Mouse (Mus musculus): ENCODE data around the gene Gm3336. TPM values are rescaled to one million over a fixed set of nuclear protein-coding genes. Genes with fewer than 3 reads are reported as not detected.

Gm3336 gene
- polyA plus RNA-seq, 1 experiment from 2014 or later, result not detected

DNA sequence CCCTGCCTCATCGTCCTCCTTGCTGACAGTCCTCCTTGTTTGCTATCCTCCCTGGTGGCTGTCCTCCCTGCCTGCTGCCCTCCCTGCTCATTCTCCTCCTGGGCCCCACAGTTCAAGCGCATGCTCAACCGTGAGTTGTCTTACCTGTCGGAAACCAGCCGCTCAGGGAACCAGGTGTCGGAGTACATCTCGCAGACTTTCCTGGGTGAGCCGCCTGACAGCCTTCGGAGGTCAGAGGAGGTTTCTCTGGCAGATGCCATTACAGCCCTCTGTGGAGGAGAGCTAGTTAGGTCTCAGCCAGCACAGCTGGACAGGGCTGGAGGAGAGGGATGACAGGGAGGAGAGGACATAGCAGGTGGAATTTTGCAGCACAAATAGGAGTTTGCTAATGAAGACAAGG, 28.3 kb downstream of the Gm3336 start:
- H3K9ac ChIP-seq (ENCODE audit: low read length), result no peak overlapping the region
- no peak for DNase-seq (ENCODE audit: low spot score)

GRCm38 (mm10) chr8:70747211-70747890, 29.0 kb downstream of the Gm3336 start:
- WGBS, result 85% methylated on average over 18 of the region's 18 CpGs
- no peak for ATAC-seq
- no peak for DNase-seq (ENCODE audit: low spot score)
- Histone ChIP-seq H3K9ac (ENCODE audit: low read length) (no peak overlapping the region), H3K4me3 (ENCODE audit: low read depth, low read length) (no peak overlapping the region), H3K9me3 (replicated peaks; ENCODE audit: control insufficient read depth, low read length) (no peaks in the 10 kb centered on the region), H3K27me3 (replicated peaks; ENCODE audit: control insufficient read depth, insufficient read depth, low read length) (peaks cover 42% of the 10 kb centered on the region), H3K4me2 (ENCODE audit: low read length) (no peak overlapping the region), H3K4me1 (ENCODE audit: control insufficient read depth, insufficient read depth, low read length) (peaks cover 3% of the 10 kb centered on the region; the same call in 1 of the 2 replicates), H3K27ac (ENCODE audit: low read depth, low read length) (no peak overlapping the region), H3K36me3 (ENCODE audit: control insufficient read depth, insufficient read depth, low read length) (no peaks in the 10 kb centered on the region)

More for the DNA sequence above, 28.3 kb downstream of the Gm3336 start:
- Histone ChIP-seq H3K4me3 (ENCODE audit: low read depth, low read length) (no peak overlapping the region), H3K4me1 (ENCODE audit: control insufficient read depth, insufficient read depth, low read length) (peaks cover 3% of the 10 kb centered on the region; the same call in 1 of the 2 replicates), H3K9me3 (replicated peaks; ENCODE audit: control insufficient read depth, low read length) (no peaks in the 10 kb centered on the region), H3K27ac (ENCODE audit: low read depth, low read length) (no peak overlapping the region), H3K4me2 (ENCODE audit: low read length) (no peak overlapping the region), H3K36me3 (ENCODE audit: control insufficient read depth, insufficient read depth, low read length) (no peaks in the 10 kb centered on the region), H3K27me3 (replicated peaks; ENCODE audit: control insufficient read depth, insufficient read depth, low read length) (peaks cover 48% of the 10 kb centered on the region)
- 78% methylated on average over 9 of the region's 9 CpGs for WGBS
- no peak for ATAC-seq

GRCm38 (mm10) chr8:70748246-70749096, 30.1 kb downstream of the Gm3336 start:
- H3K27me3 ChIP-seq (replicated peaks; ENCODE audit: control insufficient read depth, insufficient read depth, low read length), result peaks cover 30% of the 10 kb centered on the region
- 89% methylated on average over 23 of the region's 23 CpGs for WGBS

GRCm38 (mm10) chr8:70749097-70749674, 30.8 kb downstream of the Gm3336 start:
- WGBS, result 81% methylated on average over 19 of the region's 19 CpGs
- no peaks in the 10 kb centered on the region for H3K9me3 ChIP-seq (replicated peaks; ENCODE audit: control insufficient read depth, low read length)
- H3K36me3 ChIP-seq (ENCODE audit: control insufficient read depth, insufficient read depth, low read length), result no peaks in the 10 kb centered on the region
- no peak overlapping the region for H3K9ac ChIP-seq (ENCODE audit: low read length)
- peaks cover 23% of the 10 kb centered on the region for H3K27me3 ChIP-seq (replicated peaks; ENCODE audit: control insufficient read depth, insufficient read depth, low read length)
- no peak overlapping the region for H3K4me3 ChIP-seq (ENCODE audit: low read depth, low read length)
- H3K4me2 ChIP-seq (ENCODE audit: low read length), result no peak overlapping the region
- DNase-seq (ENCODE audit: low spot score), result no peak
- no peaks in the 10 kb centered on the region for H3K4me1 ChIP-seq (ENCODE audit: control insufficient read depth, insufficient read depth, low read length)
- H3K27ac ChIP-seq (ENCODE audit: low read depth, low read length), result no peak overlapping the region
- ATAC-seq, result no peak

More at GRCm38 (mm10) chr8:70748246-70749096, 30.1 kb downstream of the Gm3336 start:
- H3K4me3 ChIP-seq (ENCODE audit: low read depth, low read length), result no peak overlapping the region
- H3K9ac ChIP-seq (ENCODE audit: low read length), result no peak overlapping the region
- DNase-seq (ENCODE audit: low spot score) (no peak), ATAC-seq (no peak)
- H3K4me2 ChIP-seq (ENCODE audit: low read length), result no peak overlapping the region
- H3K27ac ChIP-seq (ENCODE audit: low read depth, low read length), result no peak overlapping the region
- no peaks in the 10 kb centered on the region for H3K9me3 ChIP-seq (replicated peaks; ENCODE audit: control insufficient read depth, low read length)
- H3K4me1 ChIP-seq (ENCODE audit: control insufficient read depth, insufficient read depth, low read length), result no peaks in the 10 kb centered on the region
- H3K36me3 ChIP-seq (ENCODE audit: control insufficient read depth, insufficient read depth, low read length), result no peaks in the 10 kb centered on the region

- H3K9me3 ChIP-seq (replicated peaks; ENCODE audit: control insufficient read depth, low read length), result no peaks in the 10 kb centered on the region
- no peak for DNase-seq (ENCODE audit: low spot score)
These were observed 31.9 kb downstream of the Gm3336 start for GRCm38 (mm10) chr8:70750128-70750680.

DNA sequence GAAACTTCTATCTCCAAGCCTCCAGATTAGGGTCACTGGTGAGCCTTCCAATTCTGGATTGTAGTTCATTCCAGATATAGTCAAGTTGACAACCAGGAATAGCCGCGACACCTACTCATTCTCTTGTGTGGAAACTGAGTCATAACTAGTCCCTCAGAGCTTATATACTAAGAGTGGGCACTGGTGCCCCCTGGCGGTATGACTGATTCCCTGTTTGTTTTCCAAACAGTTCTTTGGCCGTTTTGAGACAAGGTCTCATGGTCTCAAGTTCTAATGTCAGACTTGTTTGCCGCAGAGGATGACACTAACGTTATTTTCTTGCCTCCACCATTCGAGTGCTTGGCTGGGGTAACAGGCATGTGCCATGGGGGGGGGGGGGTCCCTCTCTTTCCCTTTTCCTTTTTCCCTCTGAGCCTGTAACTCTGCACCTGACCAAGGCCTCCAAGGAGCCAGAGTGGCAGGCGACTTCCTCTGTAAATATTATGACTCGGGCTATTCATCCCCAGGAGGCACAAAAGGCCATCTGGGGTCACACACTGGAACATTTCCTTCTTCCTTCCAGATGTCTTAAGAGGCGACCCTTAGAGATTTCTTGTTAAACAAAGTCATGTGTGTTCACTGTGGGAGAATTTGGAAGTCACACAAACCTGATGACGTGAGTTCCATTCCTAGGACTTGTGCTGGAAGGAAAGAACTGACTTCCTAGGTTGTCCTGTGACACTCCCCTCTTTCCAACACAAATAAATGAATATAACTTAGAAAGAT, 33.8 kb downstream of the Gm3336 start:
- WGBS, result 43% methylated on average over 11 of the region's 11 CpGs
- no peak overlapping the region for H3K9ac ChIP-seq (ENCODE audit: low read length)
- peaks cover 13% of the 10 kb centered on the region for H3K36me3 ChIP-seq (ENCODE audit: control insufficient read depth, insufficient read depth, low read length)
- H3K4me2 ChIP-seq (ENCODE audit: low read length), result no peak overlapping the region
- H3K4me3 ChIP-seq (ENCODE audit: low read depth, low read length), result no peak overlapping the region
- no peak overlapping the region for H3K27ac ChIP-seq (ENCODE audit: low read depth, low read length)
- DNase-seq (ENCODE audit: low spot score), result peak; percentile 77
- peaks cover 1% of the 10 kb centered on the region; the same call in 1 of the 2 replicates for H3K27me3 ChIP-seq (replicated peaks; ENCODE audit: control insufficient read depth, insufficient read depth, low read length)
- H3K9me3 ChIP-seq (replicated peaks; ENCODE audit: control insufficient read depth, low read length), result no peaks in the 10 kb centered on the region
- peaks cover 12% of the 10 kb centered on the region; the same call in 1 of the 2 replicates for H3K4me1 ChIP-seq (ENCODE audit: control insufficient read depth, insufficient read depth, low read length)
- no peak for ATAC-seq

More at GRCm38 (mm10) chr8:70750128-70750680, 31.9 kb downstream of the Gm3336 start:
- WGBS, result 88% methylated on average over 13 of the region's 13 CpGs
- Histone ChIP-seq H3K36me3 (ENCODE audit: control insufficient read depth, insufficient read depth, low read length) (no peaks in the 10 kb centered on the region), H3K9ac (ENCODE audit: low read length) (no peak overlapping the region), H3K27ac (ENCODE audit: low read depth, low read length) (no peak overlapping the region), H3K4me2 (ENCODE audit: low read length) (no peak overlapping the region), H3K4me3 (ENCODE audit: low read depth, low read length) (no peak overlapping the region), H3K27me3 (replicated peaks; ENCODE audit: control insufficient read depth, insufficient read depth, low read length) (peaks cover 13% of the 10 kb centered on the region), H3K4me1 (ENCODE audit: control insufficient read depth, insufficient read depth, low read length) (0 out of 2 replicates have a peak, but pooled peaks cover 1% of the 10 kb centered on the region)
- no peak for ATAC-seq

GRCm38 (mm10) chr8:70753151-70753550, 34.8 kb downstream of the Gm3336 start:
- no peak overlapping the region for H3K4me2 ChIP-seq (ENCODE audit: low read length)
- no peak overlapping the region for H3K9ac ChIP-seq (ENCODE audit: low read length)
- no peak overlapping the region for H3K27ac ChIP-seq (ENCODE audit: low read depth, low read length)
- H3K4me3 ChIP-seq (ENCODE audit: low read depth, low read length), result no peak overlapping the region
- no peak for DNase-seq (ENCODE audit: low spot score)
- no peaks in the 10 kb centered on the region for H3K27me3 ChIP-seq (replicated peaks; ENCODE audit: control insufficient read depth, insufficient read depth, low read length)
- H3K36me3 ChIP-seq (ENCODE audit: control insufficient read depth, insufficient read depth, low read length), result peaks cover 22% of the 10 kb centered on the region
- 36% methylated on average over 21 of the region's 21 CpGs for WGBS
- peaks cover 14% of the 10 kb centered on the region; the same call in 1 of the 2 replicates for H3K4me1 ChIP-seq (ENCODE audit: control insufficient read depth, insufficient read depth, low read length)
- no peaks in the 10 kb centered on the region for H3K9me3 ChIP-seq (replicated peaks; ENCODE audit: control insufficient read depth, low read length)
- ATAC-seq, result no peak

Data from forebrain, embryonic 14.5 days (tissue).